Mouse (Mus musculus) lung, postnatal 10 days (tissue): ENCODE data around the gene Ddx43.
A peak's percentile ranks its signal among the peaks of the same experiment; 100 is the strongest.
"Not testable (repeated sequence)": the region's sequence is repeated elsewhere in the genome, so short reads cannot be mapped to it uniquely, and the experiment has no call there.

Experiments used
- DNase-seq: peaks from one replicate; pipeline ENCODE4 v3.0.0; 2021

Gene Ddx43

DNA sequence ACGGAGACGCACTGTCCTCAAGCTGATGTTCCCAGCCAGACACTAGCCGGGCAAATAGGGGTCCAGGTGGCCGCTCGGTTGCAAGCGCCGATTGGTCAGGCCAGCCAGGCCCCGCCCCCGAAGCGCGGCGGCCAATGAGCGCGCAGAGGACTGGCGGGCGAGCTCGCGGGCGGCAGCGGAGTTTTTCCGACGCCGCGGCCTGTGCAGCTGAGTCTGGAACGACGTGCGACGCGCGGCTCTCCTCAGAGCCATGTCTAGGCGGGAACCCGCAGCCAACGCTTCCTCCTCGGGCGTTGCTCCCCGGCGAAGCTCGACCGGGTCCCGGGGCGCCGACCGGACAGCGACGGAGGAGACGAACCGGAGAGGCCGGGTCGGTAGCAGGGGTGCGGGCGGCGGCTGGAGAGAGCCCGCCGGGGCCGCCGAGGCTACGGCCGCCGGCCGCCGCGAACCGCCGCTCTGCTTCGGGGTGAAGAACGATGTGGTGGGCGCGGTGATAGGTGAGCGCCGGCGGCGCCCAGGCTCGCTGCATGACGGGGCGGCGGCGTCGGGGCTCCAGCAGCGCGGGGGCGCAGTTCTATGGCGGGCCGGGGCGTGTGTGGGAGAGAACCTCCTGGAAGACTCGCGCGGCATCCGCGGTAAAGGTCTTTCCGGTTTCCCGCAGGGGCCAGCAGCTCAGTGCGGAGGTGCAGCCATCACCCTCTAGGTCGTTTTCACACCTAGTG is at the start of gene Ddx43:
TSS of gene Ddx43 (plus strand) at position 148 of the 722 bp plus-strand sequence.
- DNase-seq, result peak; percentile 32

DNA sequence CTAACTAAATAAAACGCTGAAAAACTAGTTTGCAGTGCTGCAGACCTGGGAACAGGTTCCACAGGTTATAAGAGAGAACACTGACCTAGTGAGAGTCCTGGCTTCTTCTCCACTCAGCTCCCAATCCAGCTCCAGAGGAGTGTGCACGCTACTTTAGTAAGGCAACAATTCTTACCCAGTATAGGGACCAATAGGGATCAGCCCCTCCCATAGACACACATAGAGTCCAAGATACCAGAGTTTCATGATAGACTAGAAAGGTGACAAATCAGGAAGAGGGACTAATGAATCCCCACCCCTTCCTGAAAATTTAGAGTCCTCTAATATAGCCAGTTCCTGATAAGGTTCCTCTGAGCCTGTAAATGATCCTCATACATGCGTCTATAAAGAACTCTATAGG is 48.6 kb upstream of the Ddx43 start:
- no peak for DNase-seq

DNA sequence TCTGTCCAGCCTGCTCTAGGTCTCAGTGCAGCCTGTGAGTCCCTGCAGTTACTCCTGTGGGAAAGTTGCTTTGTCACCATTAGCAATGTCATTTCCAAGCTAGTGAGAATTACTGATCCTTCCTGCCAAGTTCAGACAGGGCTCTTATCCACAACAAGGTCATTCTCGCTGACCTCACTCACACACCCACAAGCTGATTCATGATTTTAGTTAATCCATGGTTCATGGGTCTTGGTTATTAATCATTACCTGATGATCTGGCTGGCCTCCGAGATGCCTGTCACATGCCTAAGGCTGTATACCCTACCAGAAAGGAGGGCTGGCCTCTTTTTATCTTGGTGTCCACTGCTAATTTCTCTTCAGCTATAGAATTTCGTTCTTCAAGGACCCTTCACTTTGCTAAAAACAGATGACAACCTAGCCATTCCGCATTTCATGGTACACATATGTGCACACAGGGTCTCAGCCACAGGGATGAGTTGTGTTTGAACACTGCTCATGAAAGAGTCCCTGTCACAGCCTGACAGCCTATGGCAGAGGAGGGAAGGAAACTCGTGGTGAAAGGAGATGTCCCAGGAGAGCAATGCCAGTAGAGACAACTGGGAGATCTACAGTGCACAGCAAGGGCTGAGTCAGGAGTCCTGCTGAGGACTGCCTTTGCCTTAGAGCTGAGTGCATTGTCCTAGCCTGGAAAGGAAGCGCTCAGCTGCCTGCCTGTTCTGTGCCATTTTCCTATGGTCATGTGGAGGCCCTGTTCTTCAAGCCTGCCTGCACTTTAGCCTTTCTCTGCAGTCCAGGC is 47.2 kb upstream of the Ddx43 start:
- not testable (repeated sequence) for DNase-seq

DNA sequence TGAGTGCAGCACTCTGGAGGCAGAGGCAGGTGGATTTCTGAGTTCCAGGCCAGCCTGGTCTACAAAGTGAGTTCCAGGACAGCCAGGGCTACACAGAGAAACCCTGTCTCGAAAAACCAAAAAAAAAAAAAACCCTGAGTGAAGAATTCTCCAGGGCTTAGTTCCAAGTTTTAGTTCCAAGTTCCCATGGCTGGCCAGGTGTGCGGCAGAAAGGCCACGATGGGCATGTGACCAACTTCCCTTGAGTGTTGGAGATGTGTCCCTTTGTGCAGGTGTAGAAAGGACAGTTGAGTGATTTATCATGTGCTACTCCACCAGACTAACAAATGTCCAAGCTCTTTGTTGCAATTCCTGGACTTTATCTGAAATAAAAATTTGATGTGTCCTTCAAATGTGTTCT is 46.4 kb upstream of the Ddx43 start:
- not testable (repeated sequence) for DNase-seq

DNA sequence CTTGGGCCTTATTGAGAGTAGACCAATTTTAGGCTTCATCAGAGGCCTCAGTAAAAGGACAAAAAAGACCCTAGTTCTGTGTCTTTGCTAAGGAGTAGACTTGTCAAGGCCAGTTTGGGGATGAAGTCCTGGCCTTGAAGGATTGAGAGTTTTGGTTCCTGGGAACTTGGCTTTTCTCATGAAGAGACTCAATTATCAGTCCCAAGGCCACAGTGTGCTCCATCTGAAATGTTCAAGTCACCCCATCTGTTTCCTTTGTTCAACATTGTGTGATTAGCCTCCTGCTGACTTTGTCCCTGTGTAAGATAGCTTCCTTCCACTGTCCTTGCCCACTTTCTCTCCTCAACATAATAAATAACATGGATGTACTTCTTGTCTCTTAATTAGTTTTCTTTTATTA is 45.6 kb upstream of the Ddx43 start:
- DNase-seq, result not testable (repeated sequence)

DNA sequence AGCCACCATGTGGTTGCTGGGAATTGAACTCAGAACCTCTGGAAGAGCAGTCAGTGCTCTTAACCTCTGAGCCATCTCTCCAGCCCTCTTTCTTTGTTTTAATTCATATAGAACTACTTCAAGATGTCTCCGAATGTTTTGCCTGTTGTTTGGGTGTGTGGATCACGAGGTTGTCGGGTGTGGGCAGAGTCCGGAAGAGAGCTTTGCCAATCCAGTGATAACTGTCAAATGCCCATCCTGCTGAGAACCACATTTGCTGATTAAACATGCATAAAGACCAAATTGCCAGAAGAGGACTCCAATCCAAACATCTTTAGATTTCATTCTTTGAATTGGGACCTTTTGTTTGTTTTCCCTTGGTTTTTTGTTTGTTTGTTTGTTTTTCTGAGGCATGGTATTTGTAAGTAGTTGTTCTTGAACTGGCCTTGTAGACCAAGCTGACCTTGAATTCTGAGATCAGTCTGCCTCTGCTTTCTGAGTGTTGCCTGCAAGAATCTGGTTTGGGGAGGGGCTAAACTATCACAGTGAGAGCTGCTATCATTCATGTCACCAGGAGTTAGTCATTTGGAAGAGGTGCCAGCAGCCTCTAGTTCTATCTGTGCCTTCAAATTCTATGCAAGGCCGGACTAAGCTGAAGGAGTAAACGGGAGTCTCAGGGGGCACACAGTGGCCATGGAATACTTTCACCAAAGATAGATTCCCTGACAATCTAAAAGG is 43.9 kb upstream of the Ddx43 start:
- DNase-seq, result no peak

DNA sequence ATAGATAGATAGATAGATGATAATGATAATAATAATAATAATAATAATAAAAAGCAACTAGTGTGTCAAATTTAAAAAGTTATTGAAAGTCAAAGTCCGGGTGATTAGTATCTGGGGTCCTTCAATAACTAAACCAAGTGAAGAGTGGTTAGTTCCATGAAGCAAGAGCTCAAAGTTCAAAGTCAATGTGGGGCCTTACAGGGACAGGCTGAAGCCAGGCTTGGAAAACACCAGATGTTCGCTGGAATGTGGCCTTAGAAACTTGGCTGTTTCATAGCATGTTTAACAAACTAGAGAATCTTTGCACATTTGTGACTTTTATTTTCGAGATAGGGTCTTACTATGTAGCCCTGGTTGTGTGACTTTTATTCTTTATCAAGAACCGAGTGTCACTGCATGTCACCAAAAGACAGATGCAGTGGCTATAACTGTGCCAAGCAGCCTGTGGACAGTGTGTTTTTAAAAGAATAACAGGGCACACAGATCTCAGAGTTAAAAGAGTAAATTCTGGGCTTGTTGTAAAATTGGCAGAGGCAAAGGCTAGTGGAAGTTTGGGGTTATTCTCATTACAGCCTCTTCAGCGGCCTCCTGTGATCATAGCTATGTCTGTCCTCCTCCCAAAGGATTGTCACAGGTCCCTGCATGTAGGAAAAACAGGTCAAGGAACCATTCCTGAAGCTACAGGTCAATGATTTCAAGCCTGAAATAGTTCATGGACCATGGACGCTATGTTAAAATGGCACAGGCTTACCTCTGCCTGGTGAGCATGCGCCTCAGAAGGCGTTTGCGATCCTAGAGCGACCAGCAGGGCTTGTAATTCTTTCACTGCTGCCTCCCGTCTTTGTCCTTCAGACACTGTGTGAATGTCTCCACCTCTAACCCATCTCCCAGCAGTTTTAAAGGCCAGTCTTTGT is 40.7 kb upstream of the Ddx43 start:
- no peak for DNase-seq

DNA sequence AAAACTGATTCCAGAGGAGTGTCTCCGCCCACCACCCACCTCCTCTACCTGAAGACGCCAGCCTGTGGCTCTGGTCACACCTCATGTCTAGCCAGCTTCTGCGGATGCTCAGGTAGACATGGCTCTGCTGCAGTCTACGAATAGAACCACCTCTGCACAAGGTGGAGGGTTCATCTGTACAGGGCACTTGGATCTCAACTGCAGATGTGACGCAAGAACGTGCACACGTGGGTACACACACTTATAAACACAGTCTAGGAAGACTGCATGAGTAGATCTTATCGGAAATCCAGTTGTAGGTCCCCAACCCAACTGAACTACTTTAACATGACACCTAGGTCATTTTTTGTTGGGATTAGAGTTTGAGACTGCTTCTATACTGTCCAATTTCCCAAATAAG is 40.0 kb upstream of the Ddx43 start, which contains the start of gene Gsta2:
TSS of gene Gsta2 (minus strand) at position 178 of the 400 bp plus-strand sequence.
- DNase-seq, result no peak

DNA sequence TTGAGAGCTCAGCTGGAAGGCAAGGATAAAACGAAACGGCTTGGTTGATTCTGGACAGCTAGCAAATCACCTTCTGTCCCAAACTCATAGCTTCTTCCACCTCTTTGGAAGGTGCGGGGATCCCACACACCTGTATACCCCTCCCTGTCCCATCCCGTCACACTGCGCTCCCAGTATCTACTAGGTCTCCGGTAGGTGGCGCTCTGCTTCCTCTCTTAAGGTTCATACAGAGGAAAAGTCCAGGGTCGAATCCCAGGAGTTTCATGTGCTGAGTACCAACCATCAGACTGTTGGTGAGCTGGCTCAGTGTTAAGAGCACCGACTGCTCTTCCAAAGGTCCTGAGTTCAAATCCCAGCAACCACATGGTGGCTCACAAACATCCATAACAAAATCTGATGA is 37.5 kb upstream of the Ddx43 start:
- peak; percentile 76 for DNase-seq

DNA sequence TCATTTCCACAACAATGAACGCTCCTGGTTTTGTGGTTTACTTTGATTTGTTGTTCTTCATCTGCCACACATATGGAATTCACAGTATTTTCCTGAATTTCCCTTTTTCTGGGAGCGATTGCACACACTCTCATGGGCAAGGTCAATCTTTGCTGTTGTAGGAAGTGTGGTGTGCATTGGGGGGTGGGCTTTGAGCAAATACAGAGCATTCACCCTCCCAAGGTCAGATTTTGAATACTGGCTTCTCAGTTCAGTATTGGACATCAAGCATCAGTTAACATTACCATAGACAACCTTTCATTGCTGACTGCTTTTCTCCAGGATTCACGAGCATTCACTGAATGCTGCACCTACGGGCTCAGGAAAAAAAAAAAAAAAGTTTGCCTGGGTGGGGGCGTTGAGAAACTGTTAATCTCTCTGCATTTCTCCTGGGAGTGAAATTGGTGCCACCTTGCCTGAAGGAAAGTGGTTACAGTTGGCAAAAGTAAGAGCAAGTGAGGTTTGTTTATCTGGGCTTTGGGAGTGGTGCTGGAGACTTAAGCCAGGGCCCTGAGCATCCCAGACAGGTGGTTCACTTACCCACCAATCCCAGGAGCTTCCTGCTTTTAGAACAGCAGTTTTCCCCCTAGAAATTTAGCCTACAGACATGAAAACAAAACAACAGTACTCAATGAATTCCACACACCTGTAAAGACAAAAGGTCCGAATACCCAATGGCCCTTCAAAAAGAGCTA is 35.7 kb upstream of the Ddx43 start:
- DNase-seq, result no peak

DNA sequence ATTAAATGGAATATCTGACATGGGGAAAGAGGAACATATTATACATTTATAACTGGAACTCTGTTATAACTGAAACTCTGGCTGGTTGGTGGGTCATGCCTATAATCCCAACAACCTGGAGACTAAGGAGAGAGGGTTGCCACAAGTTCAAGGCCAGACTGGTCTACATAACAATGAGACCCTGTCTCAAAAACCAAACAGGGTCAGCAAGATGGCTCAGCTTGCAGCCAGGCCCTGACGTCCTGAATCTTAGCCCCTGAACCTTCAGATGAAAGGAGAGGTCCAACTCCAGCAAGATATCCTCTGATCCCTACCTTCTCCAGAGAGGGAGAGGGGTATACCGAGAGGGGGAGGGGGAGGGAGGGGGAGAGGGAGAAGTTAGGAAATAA is 35.1 kb upstream of the Ddx43 start:
- no peak for DNase-seq

DNA sequence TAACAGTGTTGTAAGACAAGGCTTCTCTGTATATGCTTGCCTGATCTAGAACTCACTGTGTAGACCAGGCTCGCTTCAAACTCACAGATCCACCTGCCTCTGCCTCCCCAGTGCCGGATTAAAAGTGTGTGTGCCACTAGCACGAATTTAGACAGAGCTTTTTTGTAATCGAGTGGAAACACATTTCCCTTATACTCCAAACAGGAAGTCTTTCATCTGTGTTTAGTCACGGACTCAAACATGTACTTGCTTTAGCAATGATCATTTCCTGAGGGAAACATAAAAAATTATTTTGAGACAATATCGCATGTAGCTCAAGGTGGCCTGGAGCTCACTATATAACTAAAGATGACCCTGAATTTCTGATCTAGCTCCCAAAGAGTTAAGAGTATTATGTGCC is 32.2 kb upstream of the Ddx43 start:
- no peak for DNase-seq

DNA sequence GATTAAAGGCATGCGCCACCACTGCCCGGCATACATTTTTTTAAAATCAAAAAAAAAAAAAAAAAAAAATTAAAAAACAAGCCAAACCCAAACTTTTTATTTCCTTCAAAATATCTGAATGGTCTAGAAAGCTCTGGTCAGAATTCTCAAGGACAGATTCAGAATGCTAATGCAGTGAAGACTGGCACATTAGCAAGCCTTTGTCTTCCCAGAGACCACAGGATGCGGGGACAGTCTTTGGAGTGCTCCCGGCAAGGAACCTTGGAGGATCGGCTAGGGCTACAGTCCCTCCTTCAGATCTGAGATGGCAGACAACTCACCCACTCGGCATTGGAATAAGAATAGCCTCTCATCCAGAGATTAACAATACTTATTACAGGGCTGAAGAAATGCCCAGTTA is 30.9 kb upstream of the Ddx43 start:
- DNase-seq, result no peak

DNA sequence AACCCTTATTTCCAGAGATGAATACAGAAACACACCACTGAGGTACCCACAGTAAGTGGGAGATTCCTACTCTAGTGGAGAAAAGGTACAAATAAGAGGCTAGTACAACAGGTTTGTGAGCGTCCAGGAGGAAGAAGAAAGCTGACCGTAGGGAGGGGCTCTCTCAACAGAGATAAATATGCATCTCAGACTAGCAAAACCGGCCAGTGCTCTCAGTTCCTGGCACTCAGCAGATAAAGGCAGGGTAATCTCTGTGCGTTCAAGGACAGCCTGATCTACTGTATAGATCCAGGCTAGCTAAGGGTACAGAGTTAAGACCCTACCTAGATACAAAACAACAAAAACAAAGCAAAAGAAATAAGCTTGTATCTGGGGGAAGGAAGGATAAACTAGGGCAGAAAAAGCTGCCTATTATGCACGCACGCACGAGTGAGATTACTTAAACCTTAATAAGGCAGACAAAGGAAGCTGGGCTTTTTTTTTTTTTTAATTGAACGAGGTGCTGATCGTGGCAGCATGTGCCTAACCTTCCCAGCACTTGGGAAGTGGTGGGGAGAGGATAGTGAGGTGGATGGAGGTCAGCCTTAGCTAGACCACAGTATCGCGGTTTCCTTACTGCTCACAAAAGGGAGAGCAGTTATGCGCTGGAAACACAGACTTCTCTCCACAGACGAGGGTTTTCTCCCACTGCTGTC is 29.6 kb upstream of the Ddx43 start:
- DNase-seq, result no peak

DNA sequence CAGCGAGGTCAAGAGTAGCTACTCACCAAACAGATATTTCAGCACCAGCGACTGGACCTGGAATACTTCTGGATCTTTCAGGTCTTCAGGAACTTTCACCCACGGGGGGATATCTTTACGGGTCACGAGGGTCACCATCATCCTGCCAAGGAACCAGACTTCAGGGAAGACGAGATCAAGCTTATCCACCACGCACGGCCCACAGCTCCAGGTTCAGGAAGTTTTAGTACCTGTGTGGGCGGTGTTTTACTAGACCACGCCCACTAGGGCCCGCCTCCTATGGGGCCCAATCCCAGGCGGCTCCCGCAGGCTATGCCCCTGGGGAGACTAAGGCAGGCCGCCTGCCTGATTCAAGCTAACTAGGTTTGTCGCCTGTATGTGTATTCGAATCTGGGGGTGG is 27.6 kb upstream of the Ddx43 start, which contains the start of gene Dppa5a:
TSS of gene Dppa5a (minus strand) at position 219 of the 400 bp plus-strand sequence.
- not testable (repeated sequence) for DNase-seq

DNA sequence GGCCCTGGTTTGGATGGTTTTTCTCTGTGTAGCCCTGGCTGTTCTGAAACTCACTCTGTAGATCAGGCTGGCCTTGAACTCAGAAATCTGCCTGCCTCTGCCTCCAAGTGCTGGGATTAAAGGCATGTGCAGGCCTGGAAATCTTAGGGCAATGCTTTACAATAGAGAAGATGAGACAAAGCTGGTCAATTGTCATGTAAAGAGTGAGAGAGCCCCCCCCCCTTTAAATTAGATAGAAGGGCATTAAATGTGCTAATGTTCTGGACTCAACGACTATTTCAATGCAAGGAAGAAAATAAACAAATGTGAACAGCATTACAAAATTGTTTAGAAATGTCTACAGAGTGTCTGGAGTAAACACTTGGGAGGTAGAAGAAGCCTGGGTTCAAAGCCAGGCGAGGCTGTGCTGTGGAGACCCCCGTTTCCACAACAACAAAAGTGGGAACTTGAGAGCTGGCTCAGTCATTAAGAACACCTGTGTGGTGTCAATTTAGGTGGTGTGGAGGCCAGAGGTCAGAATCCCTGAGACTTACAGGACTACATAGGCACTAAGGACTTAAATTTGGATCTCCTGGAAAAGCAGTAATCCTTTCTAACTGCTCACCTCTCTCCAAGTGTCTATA is 26.8 kb upstream of the Ddx43 start:
- no peak for DNase-seq

DNA sequence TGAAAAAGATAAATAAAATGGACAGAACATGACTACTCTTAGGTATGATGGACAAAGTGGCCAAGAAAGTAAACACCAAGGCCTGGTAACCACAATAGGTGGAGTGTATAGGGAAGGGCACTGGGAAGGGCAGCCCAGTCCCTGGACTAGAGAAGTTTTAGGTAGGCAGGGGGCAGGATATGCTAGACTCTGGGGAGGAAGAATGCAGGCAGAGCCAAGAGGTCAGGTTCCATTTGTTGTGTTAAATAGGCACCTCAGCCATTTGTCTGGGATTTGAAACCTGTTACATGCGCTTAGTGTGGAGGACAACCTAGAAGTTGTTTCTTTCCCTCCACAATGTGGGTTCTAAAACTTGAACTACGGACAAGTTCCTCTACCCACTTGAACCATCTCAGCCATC is 26.2 kb upstream of the Ddx43 start:
- no peak for DNase-seq

DNA sequence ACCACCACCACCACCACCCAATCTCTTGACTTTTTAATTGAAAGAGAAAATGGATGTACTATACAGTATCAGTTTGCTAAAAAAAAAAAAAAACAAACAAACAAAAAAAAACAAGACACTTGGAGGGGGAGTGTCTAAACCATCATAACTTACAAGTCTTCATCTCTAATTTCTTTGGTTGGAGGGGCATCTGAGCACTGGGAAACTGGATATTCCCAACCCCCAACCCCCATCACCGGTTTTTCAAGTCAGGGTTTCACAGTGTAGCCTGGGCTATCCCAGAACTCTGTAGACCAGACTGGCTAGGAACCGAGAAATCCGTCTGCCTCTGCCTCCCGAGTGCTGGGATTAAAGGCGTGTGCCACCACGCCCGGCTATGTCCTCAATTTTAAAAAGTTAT is 25.8 kb upstream of the Ddx43 start:
- no peak for DNase-seq

DNA sequence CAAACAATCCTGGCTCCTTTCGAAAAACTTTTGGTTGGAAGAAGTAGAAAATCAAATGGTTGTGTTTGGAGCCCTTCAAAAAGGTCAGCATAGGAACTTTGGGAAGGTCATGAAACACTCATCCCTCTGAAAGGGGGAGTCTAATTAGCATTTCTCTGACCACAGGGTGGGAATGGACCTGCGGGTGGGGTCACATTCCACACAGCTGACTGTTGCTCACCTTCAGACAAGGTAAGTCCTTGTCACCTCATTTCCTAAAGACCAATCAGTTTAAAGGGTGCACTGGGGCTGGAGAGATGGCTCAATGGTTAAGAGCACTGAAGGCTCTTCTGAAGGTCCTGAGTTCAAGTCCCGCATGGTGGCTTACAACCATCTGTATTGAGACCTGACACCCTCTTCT is 24.1 kb upstream of the Ddx43 start:
- DNase-seq, result no peak

DNA sequence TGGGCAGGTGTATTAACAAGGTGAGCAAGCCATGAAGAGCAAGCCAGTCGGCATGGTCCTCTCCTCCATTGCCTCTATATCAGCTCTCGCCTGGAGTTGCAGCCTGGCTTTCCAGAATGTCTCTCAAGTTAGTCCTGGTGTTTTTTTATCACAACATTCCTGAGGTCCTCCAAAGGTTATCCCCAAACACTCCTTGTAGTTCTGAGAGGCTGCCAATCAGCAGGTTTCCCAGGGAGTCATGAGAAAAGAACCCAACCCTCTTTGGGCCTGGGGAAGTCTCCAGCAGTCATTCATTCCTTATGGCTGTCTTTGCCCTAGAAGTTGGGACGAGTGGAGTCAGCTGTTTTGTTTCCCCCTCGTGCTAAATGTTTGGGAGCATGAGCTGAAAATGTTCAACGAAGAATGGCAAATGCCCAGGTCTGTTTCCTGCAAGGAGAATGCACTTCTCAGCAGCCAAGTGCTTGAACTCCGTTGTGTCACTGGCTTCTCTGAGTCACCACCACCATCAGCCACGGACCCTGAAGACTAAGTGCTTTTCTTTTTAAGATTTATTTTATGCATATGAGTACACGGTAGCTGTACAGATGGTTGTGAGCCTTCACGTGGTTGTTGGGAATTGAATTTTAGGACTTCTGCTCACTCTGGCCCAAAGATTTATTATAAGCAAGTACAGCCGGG is 22.6 kb upstream of the Ddx43 start:
- no peak for DNase-seq
